Mouse (Mus musculus) midbrain, embryonic 10.5 days (tissue): ENCODE data around the gene Ung. TPM values are rescaled to one million over a fixed set of nuclear protein-coding genes. Genes with fewer than 3 reads are reported as not detected.

Source experiments
- DNase-seq: peaks from one replicate; pipeline ENCODE4 v3.0.0-alpha.2; 2017; ENCODE audit warnings: low spot score
- H3K27ac ChIP-seq: fragments of 300-500 bp; sonication (generic); replicated peaks from 2 replicates; pipeline ENCODE4 v1.5.1; 2016; ENCODE audit warnings: mild to moderate bottlenecking
- H3K27me3 ChIP-seq: fragments of 300-500 bp; sonication (generic); 2 replicates; pipeline ENCODE4 v1.6.1; 2016; ENCODE audit warnings: low read depth, mild to moderate bottlenecking; ENCODE audit not compliant: poor library complexity, severe bottlenecking
- H3K36me3 ChIP-seq: fragments of 300-500 bp; sonication (generic); 2 replicates; pipeline ENCODE4 v1.6.1; 2016; ENCODE audit warnings: mild to moderate bottlenecking, moderate library complexity
- H3K4me1 ChIP-seq: fragments of 300-500 bp; sonication (generic); 2 replicates; pipeline ENCODE4 v1.6.1; 2016
- H3K4me3 ChIP-seq: fragments of 300-500 bp; sonication (generic); 2 replicates; pipeline ENCODE4 v1.5.1; 2016; ENCODE audit warnings: mild to moderate bottlenecking, moderate library complexity
- H3K9me3 ChIP-seq: fragments of 300-500 bp; sonication (generic); replicated peaks from 2 replicates; pipeline ENCODE4 v1.6.1; 2016; ENCODE audit warnings: mild to moderate bottlenecking
- WGBS: fragments of 180-500 bp; shearing (Covaris S2); methylation state at CpG from one replicate; pipeline ENCODE4 v1.1.7; 2016; 5-methylcytosine and 5-hydroxymethylcytosine counted together
- polyA plus RNA-seq: library from polyadenylated mRNA; unstranded; fragments of >200 nt; fragmentation: Nextera tagmentation; extraction: Ambion mirVana; gene quantifications from 2 replicates; pipeline ENCODE4 v1.2.1, GENCODE M21; 2016

The Ung gene
- 58.9 and 67.5 TPM in 2 replicates for polyA plus RNA-seq

DNA sequence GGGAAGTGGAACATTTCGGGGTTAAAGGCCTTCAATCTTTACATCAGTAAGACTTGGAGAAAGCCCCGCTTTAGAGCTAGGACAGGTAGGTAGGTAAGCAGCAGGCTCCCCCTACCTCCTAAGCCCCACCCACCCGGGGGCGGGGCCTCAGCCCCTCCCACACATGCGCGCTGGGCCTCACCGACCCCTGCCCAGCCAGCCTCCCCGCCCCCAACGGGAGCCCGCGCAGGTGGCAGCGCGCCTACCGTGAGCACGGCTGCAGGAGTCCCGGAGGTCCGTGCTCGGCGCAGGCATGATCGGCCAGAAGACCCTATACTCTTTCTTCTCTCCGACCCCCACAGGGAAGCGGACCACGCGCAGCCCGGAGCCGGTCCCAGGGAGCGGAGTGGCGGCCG lies at the start of gene Ung:
TSS of gene Ung (plus strand) at position 176 of the 395 bp plus-strand sequence.
- WGBS, result under 1% methylated on average over 29 of the region's 29 CpGs
- H3K9me3 ChIP-seq, result no peaks in the 10 kb centered on the region

DNA sequence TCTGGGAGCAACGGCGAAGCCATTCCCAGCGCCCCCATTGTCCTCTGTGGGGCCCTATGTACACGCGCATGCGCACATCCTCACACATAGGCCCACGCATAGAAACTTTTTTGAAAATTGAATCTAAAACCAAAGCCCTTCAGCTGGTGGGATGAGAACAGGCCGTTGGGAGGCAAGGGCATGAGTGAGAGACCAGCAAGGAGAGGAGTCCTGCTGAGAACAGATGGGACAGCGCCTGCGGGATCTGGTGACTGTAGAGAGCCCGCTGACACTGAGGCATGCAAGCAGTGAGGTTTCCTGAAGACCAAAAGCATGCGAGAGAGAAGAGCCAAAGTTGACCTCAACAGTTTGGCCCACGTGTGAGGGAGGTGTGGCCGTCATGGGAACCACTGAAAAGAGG lies 44.7 kb upstream of the Ung start:
- H3K27me3 ChIP-seq, result no peaks in the 10 kb centered on the region
- no peak for DNase-seq
- 83% methylated on average over 14 of the region's 14 CpGs for WGBS

More for the DNA sequence above, at the start of gene Ung:
- H3K27ac ChIP-seq, result peak within 1 kb of the TSS; percentile 89
- DNase-seq, result peak; percentile 69
- H3K36me3 ChIP-seq, result peaks cover 39% of the 10 kb centered on the region
- peaks cover 65% of the 10 kb centered on the region for H3K4me1 ChIP-seq
- H3K27me3 ChIP-seq, result no peaks in the 10 kb centered on the region
- H3K4me3 ChIP-seq, result peak within 1 kb of the TSS; percentile 91

DNA sequence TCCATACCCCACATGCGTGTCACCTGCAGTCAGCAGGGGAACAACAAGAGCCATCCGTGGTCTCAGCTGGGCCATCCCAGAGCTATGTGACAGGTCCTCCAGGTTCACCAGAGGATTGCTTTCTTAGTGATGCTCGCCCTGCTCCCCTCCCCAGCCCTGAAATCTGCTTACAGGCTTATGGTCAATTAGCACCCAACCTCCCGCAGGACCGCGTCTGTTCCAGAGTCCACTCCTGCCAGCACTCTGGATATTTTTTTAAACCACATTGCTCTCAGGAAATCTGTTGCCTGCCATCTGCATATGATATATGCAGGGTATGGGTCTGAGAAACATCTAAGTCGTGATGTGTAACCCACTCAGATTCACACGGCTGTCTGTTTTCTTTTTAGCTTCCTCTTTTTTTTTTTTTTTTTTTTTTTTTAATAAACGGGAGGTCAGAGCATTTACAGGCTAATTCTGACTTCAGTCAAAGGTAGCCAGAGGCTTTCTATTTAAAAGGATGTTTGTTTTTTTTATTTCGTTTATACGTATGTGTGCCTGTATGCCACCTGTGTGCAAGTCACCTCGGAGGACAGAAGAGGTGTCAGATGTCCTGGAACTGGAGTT lies 42.2 kb upstream of the Ung start:
- no peak for DNase-seq
- WGBS, result 82% methylated on average over 12 of the region's 12 CpGs
- H3K4me3 ChIP-seq, result no peak overlapping the region

More for the DNA sequence above, 44.7 kb upstream of the Ung start:
- Histone ChIP-seq H3K9me3 (no peaks in the 10 kb centered on the region), H3K36me3 (no peaks in the 10 kb centered on the region), H3K27ac (no peak overlapping the region), H3K4me1 (peaks cover 3% of the 10 kb centered on the region), H3K4me3 (no peak overlapping the region)

DNA sequence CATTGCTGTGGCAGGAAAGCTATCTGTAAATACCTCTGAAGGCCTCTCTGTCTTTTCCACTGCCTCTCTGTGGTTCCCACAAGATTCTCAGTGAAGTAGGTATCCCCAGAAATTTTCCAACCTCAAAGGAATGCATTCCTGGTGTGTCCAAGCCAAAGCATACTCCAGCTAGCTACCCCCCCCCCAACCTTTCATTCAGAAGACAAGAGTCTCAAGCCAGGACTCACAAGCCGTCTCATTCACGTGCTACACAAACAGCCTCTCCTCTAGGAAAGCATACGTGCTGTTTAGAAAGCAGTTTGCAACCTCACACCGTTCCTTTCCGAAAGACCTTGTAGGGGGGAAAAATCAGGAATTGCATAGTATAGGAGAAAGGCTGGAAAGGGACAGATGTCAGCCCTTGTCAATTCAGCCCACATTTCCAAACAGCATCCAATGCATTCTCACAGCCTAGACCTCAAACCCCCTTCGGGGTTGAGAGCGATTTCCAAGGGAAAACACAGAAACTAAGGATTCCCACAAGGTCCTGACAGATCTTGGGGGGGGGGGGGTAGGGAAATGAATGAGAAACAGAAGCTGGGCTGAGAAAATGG lies 39.7 kb upstream of the Ung start:
- DNase-seq, result no peak
- Histone ChIP-seq H3K36me3 (no peaks in the 10 kb centered on the region), H3K4me3 (peak overlapping the region; percentile 60), H3K27ac (peak overlapping the region; percentile 84), H3K27me3 (no peaks in the 10 kb centered on the region; the same call in 1 of the 2 replicates), H3K9me3 (no peaks in the 10 kb centered on the region), H3K4me1 (peaks cover 17% of the 10 kb centered on the region)
- 12% methylated on average over 7 of the region's 7 CpGs for WGBS

More for the DNA sequence above, 42.2 kb upstream of the Ung start:
- H3K27ac ChIP-seq, result no peak overlapping the region
- peaks cover 17% of the 10 kb centered on the region for H3K4me1 ChIP-seq
- H3K36me3 ChIP-seq, result no peaks in the 10 kb centered on the region
- no peaks in the 10 kb centered on the region; the same call in 1 of the 2 replicates for H3K27me3 ChIP-seq
- H3K9me3 ChIP-seq, result no peaks in the 10 kb centered on the region

DNA sequence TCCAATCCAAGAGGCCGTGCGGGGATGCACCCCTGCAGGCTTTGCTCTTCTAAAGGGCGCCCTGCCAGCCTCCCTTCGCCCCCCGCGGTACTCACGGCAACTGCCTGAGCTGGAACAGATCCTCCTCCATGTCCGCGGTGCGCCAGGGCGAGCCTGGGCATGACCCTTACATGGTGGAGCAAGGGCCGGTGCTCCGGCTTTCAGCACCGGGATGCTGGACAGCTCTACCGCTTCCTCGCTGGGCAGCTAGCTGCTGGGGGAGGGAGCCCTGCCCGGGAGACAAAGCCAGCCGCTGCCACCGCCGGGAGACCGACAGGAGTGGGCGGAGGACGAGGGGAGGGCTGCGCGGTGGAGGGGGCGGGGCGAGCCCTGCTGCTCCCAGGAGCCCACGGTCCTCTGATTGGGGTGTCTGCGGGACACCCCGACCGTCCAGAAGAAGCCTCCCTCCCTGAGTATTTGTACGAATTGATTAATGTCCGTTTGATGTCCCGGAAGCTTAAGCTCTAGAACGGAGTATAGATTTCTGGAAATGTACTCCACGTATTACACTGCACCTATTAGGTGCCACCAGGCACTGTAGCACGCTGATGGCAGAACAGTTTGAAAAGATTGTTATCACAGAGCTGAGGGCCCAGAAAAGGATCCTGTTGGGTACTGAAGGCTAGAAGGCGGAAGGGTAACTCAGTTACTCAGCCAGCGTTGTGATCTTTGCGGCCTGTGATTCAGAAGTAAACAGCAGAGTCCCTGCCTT lies 39.0 kb upstream of the Ung start, which contains the start of gene Svop:
TSS of gene Svop (minus strand) at position 514 of the 751 bp plus-strand sequence.
- Histone ChIP-seq H3K36me3 (no peaks in the 10 kb centered on the region), H3K4me1 (peaks cover 17% of the 10 kb centered on the region), H3K27ac (peak within 1 kb of the TSS; percentile 84), H3K4me3 (peak within 1 kb of the TSS; percentile 60), H3K9me3 (no peaks in the 10 kb centered on the region), H3K27me3 (no peaks in the 10 kb centered on the region; the same call in 1 of the 2 replicates)
- WGBS, result 2% methylated on average over 40 of the region's 40 CpGs
- peak; percentile 87 for DNase-seq

DNA sequence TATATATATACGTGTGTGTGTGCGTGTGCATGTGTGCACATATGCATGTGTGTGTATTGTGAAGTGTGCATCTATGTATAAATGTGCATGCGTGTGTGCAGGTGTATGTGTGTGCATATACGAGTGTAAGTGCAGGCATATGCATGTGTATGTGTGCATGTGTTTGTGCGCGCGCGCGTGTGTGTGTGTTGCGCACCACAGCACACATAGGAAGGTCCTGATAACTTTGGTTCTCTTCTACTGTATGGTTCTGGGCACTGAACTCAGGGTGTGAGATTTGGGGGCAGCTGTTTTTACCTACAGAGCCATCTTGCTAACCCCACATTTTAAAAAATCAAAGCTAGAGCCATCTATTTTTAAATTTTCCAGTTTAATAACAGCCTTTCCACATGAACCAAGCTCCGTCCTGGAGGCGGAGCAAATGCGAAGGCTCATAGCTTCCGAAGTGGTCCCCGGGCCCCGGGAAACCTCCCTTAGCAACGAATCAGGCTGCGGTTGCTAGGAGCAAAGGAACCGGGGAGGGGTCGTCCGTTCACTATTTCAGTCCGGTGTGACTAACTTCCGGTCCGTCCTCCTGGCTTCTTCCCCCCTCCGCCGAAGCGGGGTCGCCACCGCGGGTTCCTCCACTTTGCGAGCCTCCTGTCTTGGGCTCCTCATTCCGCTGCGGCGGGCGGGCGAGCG lies 30.3 kb upstream of the Ung start:
- H3K27me3 ChIP-seq, result no peaks in the 10 kb centered on the region
- peak; percentile 94 for DNase-seq
- H3K4me3 ChIP-seq, result peak overlapping the region; percentile 98
- peak overlapping the region; percentile 90 for H3K27ac ChIP-seq
- peaks cover 22% of the 10 kb centered on the region for H3K4me1 ChIP-seq
- H3K9me3 ChIP-seq, result no peaks in the 10 kb centered on the region
- 9% methylated on average over 37 of the region's 37 CpGs for WGBS
- H3K36me3 ChIP-seq, result peaks cover 24% of the 10 kb centered on the region

DNA sequence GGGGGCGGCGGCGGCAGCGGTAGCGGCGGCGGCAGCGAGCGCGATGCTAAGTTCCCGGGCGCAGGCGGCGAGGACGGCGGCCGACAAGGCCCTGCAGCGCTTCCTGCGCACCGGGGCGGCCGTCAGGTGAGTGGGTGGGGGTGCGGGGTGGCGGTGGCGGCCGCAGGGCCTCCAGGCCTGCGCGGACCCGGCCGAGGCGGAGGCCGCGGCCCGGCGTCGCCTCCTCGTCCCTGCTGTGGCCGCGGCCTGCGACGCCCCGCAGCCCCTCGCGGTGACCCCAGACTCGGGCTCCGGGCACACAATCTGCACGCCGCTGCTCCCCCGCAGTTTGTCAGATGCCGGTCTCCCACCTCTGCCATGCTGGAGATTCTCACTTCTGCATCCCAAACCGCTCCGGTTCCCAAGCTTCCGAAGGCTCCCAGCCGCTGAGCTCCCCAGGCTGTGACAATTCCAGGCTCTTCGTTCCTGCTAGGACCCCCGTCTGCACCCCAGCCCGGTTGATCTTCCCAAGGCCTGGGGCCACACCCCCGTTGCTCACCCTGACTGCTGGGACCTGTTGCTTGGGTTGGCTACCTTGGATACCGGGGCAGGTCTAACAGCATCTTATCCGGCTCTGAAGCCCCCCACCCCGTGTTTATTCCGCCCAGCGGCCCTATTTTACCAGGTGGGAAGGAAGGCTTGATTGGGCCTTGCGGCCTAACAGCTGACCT lies 29.6 kb upstream of the Ung start:
- peaks cover 31% of the 10 kb centered on the region for H3K36me3 ChIP-seq
- no peak for DNase-seq
- H3K27me3 ChIP-seq, result no peaks in the 10 kb centered on the region
- 3% methylated on average over 57 of the region's 64 CpGs for WGBS
- peak overlapping the region; percentile 98 for H3K4me3 ChIP-seq
- peaks cover 22% of the 10 kb centered on the region for H3K4me1 ChIP-seq
- H3K9me3 ChIP-seq, result no peaks in the 10 kb centered on the region
- peak overlapping the region; percentile 90 for H3K27ac ChIP-seq

DNA sequence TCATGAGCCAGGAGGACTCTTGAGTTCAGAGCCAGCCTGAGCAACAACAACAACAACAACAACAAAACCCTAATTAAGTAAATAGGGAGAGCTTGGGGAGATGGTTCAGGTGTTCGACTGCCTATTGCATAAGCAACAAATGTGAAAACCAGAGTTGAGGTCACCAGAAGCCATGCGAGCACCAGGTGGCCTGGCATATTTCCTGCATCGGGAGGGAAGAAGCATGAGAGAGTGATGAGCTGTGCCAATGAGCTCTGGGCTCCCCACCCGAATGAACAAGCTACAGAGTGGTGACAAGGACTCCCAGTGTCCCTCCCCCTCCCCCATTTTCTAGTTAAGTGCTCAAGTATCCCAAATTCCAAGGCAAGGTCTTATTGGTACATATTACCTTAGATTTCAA lies 28.3 kb upstream of the Ung start:
- WGBS, result 85% methylated on average over 4 of the region's 4 CpGs
- Histone ChIP-seq H3K4me1 (peaks cover 22% of the 10 kb centered on the region), H3K4me3 (no peak overlapping the region), H3K27ac (no peak overlapping the region), H3K36me3 (peaks cover 45% of the 10 kb centered on the region), H3K9me3 (no peaks in the 10 kb centered on the region), H3K27me3 (no peaks in the 10 kb centered on the region)
- no peak for DNase-seq

DNA sequence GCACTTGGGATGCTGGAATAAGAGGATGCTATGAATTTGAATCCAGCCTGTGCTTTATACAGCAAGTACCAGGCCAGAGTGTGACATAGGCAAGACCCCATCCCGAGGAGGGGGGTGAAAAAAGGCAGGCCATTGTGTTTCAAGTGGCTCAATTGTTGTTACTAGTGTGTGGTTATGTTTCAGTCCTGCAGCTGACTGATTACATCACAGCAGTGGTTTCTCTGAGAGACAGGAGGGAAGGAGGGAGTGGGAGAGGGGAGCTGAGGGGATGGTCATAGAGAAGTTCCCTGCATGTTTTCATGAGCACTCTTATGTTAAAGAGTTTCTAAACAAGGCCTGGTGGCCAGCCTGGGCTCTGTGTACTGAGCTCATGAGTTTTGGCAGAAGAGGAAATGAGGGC lies 27.4 kb upstream of the Ung start:
- no peak for DNase-seq
- Histone ChIP-seq H3K36me3 (peaks cover 54% of the 10 kb centered on the region), H3K27ac (no peak overlapping the region), H3K9me3 (no peaks in the 10 kb centered on the region), H3K4me3 (no peak overlapping the region), H3K27me3 (no peaks in the 10 kb centered on the region), H3K4me1 (peaks cover 22% of the 10 kb centered on the region)
- WGBS, result 89% methylated on average over 1 of the region's 1 CpGs

DNA sequence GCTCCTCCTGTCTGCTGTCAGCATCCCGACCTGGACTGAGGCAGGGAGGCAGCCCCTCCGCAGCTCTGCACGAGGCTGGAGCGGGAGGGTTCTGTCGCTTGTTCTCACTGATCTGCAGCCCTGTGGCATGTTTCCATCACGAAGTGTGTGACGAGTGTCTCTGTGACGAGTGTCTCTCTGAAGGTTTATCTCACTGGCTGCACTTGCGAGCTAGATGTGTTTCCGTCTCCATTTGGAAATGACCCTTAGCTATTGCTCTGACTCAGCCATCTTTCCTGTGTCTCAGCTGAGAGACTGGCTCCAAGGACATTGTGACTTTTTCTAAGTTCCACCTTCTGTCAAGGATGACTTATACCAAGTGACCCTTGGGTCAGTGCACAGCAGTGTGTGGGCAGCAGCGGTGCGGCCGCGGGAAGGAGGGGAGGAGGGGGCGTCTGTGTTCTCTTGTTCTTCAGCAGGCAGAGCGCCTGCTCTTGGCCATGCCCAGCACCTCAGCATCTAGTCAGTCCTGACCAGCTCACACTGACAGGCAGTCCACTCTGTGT lies 23.7 kb upstream of the Ung start:
- H3K4me3 ChIP-seq, result no peak overlapping the region
- no peaks in the 10 kb centered on the region for H3K27me3 ChIP-seq
- peaks cover 90% of the 10 kb centered on the region for H3K36me3 ChIP-seq
- no peak for DNase-seq
- H3K9me3 ChIP-seq, result no peaks in the 10 kb centered on the region
- H3K4me1 ChIP-seq, result peaks cover 3% of the 10 kb centered on the region
- WGBS, result 92% methylated on average over 16 of the region's 16 CpGs
- H3K27ac ChIP-seq, result no peak overlapping the region

DNA sequence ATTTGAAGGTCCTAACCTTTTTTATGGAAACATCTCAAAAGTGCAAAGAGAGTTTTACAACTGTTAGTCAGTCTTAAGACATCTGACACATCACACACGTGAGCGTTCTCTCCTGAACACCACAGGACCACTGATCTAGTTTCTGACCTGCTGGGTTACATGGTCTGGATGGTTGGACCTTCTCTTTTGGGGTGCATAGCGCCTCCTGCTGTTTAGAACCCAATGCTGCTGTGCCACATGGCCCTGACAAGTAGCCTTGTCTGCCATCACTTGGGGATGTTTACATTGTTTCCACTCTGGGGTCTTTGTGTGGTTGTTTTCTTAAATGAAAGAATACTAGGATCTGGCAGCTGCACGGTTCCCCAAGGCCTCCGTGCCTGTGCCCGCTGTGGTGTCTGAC lies 16.9 kb upstream of the Ung start:
- H3K4me3 ChIP-seq, result no peak overlapping the region
- no peak for DNase-seq
- no peak overlapping the region for H3K27ac ChIP-seq
- peaks cover 97% of the 10 kb centered on the region for H3K36me3 ChIP-seq
- no peaks in the 10 kb centered on the region for H3K9me3 ChIP-seq
- no peaks in the 10 kb centered on the region for H3K4me1 ChIP-seq
- H3K27me3 ChIP-seq, result no peaks in the 10 kb centered on the region
- 90% methylated on average over 6 of the region's 6 CpGs for WGBS

DNA sequence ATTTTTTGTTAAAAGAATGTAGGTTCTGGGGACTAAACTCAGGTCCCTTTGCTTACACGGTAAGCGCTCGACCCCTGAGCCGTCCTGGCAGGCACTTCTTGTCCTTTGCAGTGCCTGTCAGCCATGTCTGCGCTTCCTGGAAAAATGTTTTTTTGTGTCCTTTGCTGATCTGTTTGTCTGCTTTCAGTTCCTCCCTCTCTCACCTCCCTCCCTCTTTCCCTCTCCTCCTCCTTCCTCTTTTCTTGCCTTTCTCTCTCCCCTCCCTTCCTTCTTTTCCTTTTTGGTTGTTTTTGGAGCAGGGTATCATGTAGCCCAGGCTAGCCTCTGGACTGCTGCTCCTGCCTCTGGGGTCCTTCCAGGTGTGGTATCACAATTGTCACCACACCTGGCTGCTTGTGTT lies 15.2 kb upstream of the Ung start:
- no peaks in the 10 kb centered on the region for H3K4me1 ChIP-seq
- no peak overlapping the region for H3K4me3 ChIP-seq
- no peak overlapping the region for H3K27ac ChIP-seq
- DNase-seq, result no peak
- WGBS, result 82% methylated on average over 5 of the region's 5 CpGs
- H3K9me3 ChIP-seq, result no peaks in the 10 kb centered on the region
- H3K36me3 ChIP-seq, result peaks cover 96% of the 10 kb centered on the region
- H3K27me3 ChIP-seq, result no peaks in the 10 kb centered on the region
